Mouse (Mus musculus): ENCODE measurements around the gene Drd1.

Gene Drd1

GRCm38 (mm10) chr13:54055448-54055861, at the start of gene Drd1:
Drd1 (minus strand) TSS chr13:54055705.
- peak; percentile 83 for DNase-seq

GRCm38 (mm10) chr13:54103866-54104265, 48.4 kb upstream of the Drd1 start:
- no peak for DNase-seq

- no peak for DNase-seq
Measured at GRCm38 (mm10) chr13:54103271-54103670, 47.8 kb upstream of the Drd1 start.

- DNase-seq, result no peak
Measured at GRCm38 (mm10) chr13:54102061-54102460, 46.6 kb upstream of the Drd1 start.

GRCm38 (mm10) chr13:54101031-54101820, 45.7 kb upstream of the Drd1 start:
- no peak for DNase-seq

- DNase-seq, result no peak
Measured at GRCm38 (mm10) chr13:54097797-54098196, 42.3 kb upstream of the Drd1 start.

GRCm38 (mm10) chr13:54097227-54097626, 41.7 kb upstream of the Drd1 start:
- DNase-seq, result no peak

GRCm38 (mm10) chr13:54095721-54096120, 40.2 kb upstream of the Drd1 start:
- no peak for DNase-seq

- no peak for DNase-seq
Measured at GRCm38 (mm10) chr13:54094963-54095362, 39.5 kb upstream of the Drd1 start.

GRCm38 (mm10) chr13:54094349-54094748, 38.8 kb upstream of the Drd1 start:
- DNase-seq, result no peak

- DNase-seq, result no peak
Measured at GRCm38 (mm10) chr13:54091719-54092118, 36.2 kb upstream of the Drd1 start.

GRCm38 (mm10) chr13:54085266-54085665, 29.8 kb upstream of the Drd1 start:
- no peak for DNase-seq

- no peak for DNase-seq
Measured at GRCm38 (mm10) chr13:54084826-54085225, 29.3 kb upstream of the Drd1 start.

- no peak for DNase-seq
Measured at GRCm38 (mm10) chr13:54084178-54084577, 28.7 kb upstream of the Drd1 start.

- no peak for DNase-seq
Measured at GRCm38 (mm10) chr13:54082946-54083345, 27.4 kb upstream of the Drd1 start.

GRCm38 (mm10) chr13:54080785-54081184, 25.3 kb upstream of the Drd1 start:
- no peak for DNase-seq

GRCm38 (mm10) chr13:54079782-54080759, 24.6 kb upstream of the Drd1 start:
- no peak for DNase-seq

- DNase-seq, result no peak
Measured at GRCm38 (mm10) chr13:54077470-54078174, 22.1 kb upstream of the Drd1 start.

GRCm38 (mm10) chr13:54076762-54077460, 21.4 kb upstream of the Drd1 start:
- DNase-seq, result no peak

- no peak for DNase-seq
Measured at GRCm38 (mm10) chr13:54076051-54076450, 20.5 kb upstream of the Drd1 start.

- no peak for DNase-seq
Measured at GRCm38 (mm10) chr13:54075416-54075815, 19.9 kb upstream of the Drd1 start.

GRCm38 (mm10) chr13:54073491-54073890, 18.0 kb upstream of the Drd1 start:
- no peak for DNase-seq

Data from right cerebral cortex, postnatal 4 days (tissue).